Mouse (Mus musculus): Measurements from ENCODE around the gene Bcl7a. TPM values are rescaled to one million over a fixed set of nuclear protein-coding genes. Genes with fewer than 3 reads are reported as not detected.
A peak's percentile ranks its signal among the peaks of the same experiment; 100 is the strongest.

The Bcl7a gene
- polyA plus RNA-seq, 1 experiment = 23.4 TPM

GRCm38 (mm10) chr5:123333566-123333965 lies 10.1 kb upstream of the Bcl7a start:
- 87% methylated on average over 6 of the region's 6 CpGs for WGBS
- H3K27ac ChIP-seq (ENCODE audit: insufficient read depth, low read depth, low read length) = no peak overlapping the region
- TF ChIP-seq POLR2A (IDR thresholded peaks at IDR 0.05; ENCODE audit: low read depth, low read length) (no peak), CTCF (conservative IDR thresholded peaks at IDR 0.05; ENCODE audit: insufficient read depth, insufficient read length, low read depth, low read length) (no peak)
- DNase-seq = no peak
- H3K4me1 ChIP-seq (ENCODE audit: control insufficient read depth, insufficient read depth, low read length) = no peaks in the 10 kb centered on the region
- H3K4me3 ChIP-seq (ENCODE audit: insufficient read depth, low read depth, low read length) = no peak overlapping the region
- no peaks in the 10 kb centered on the region for H3K36me3 ChIP-seq (ENCODE audit: control insufficient read depth, insufficient read depth, low read length)
- H3K27me3 ChIP-seq (replicated peaks; ENCODE audit: control insufficient read depth, insufficient read depth, low read length) = no peaks in the 10 kb centered on the region

GRCm38 (mm10) chr5:123336205-123336961 lies 7.3 kb upstream of the Bcl7a start:
- H3K4me3 ChIP-seq (ENCODE audit: insufficient read depth, low read depth, low read length) = no peak overlapping the region
- H3K27me3 ChIP-seq (replicated peaks; ENCODE audit: control insufficient read depth, insufficient read depth, low read length) = no peaks in the 10 kb centered on the region
- H3K4me1 ChIP-seq (ENCODE audit: control insufficient read depth, insufficient read depth, low read length) = no peaks in the 10 kb centered on the region
- WGBS = 88% methylated on average over 4 of the region's 4 CpGs
- no peaks in the 10 kb centered on the region for H3K36me3 ChIP-seq (ENCODE audit: control insufficient read depth, insufficient read depth, low read length)
- no peak for DNase-seq
- H3K27ac ChIP-seq (ENCODE audit: insufficient read depth, low read depth, low read length) = no peak overlapping the region
- TF ChIP-seq POLR2A (IDR thresholded peaks at IDR 0.05; ENCODE audit: low read depth, low read length) = no peak
- TF ChIP-seq CTCF (conservative IDR thresholded peaks at IDR 0.05; ENCODE audit: insufficient read depth, insufficient read length, low read depth, low read length) = no peak

GRCm38 (mm10) chr5:123338463-123338862 lies 5.2 kb upstream of the Bcl7a start:
- DNase-seq = no peak
- WGBS = 83% methylated on average over 3 of the region's 3 CpGs
- H3K4me3 ChIP-seq (ENCODE audit: insufficient read depth, low read depth, low read length) = no peak overlapping the region

GRCm38 (mm10) chr5:123344628-123344962 lies 961 bp downstream of the Bcl7a start:
- WGBS = under 1% methylated on average over 47 of the region's 51 CpGs
- TF ChIP-seq CTCF (conservative IDR thresholded peaks at IDR 0.05; ENCODE audit: insufficient read depth, insufficient read length, low read depth, low read length) (no peak), POLR2A (IDR thresholded peaks at IDR 0.05; ENCODE audit: low read depth, low read length) (no peak)
- H3K27ac ChIP-seq (ENCODE audit: insufficient read depth, low read depth, low read length) = peak overlapping the region; percentile 99

More at GRCm38 (mm10) chr5:123338463-123338862, 5.2 kb upstream of the Bcl7a start:
- TF ChIP-seq CTCF (conservative IDR thresholded peaks at IDR 0.05; ENCODE audit: insufficient read depth, insufficient read length, low read depth, low read length) (no peak), POLR2A (IDR thresholded peaks at IDR 0.05; ENCODE audit: low read depth, low read length) (no peak)
- Histone ChIP-seq H3K27me3 (replicated peaks; ENCODE audit: control insufficient read depth, insufficient read depth, low read length) (no peaks in the 10 kb centered on the region), H3K27ac (ENCODE audit: insufficient read depth, low read depth, low read length) (no peak overlapping the region), H3K36me3 (ENCODE audit: control insufficient read depth, insufficient read depth, low read length) (no peaks in the 10 kb centered on the region), H3K4me1 (ENCODE audit: control insufficient read depth, insufficient read depth, low read length) (no peaks in the 10 kb centered on the region; the same call in 1 of the 2 replicates)

GRCm38 (mm10) chr5:123344963-123345852 lies 1.6 kb downstream of the Bcl7a start:
- H3K27ac ChIP-seq (ENCODE audit: insufficient read depth, low read depth, low read length) = peak overlapping the region; percentile 99
- no peak for TF ChIP-seq CTCF (conservative IDR thresholded peaks at IDR 0.05; ENCODE audit: insufficient read depth, insufficient read length, low read depth, low read length)
- TF ChIP-seq POLR2A (IDR thresholded peaks at IDR 0.05; ENCODE audit: low read depth, low read length) = no peak
- H3K4me3 ChIP-seq (ENCODE audit: insufficient read depth, low read depth, low read length) = peak overlapping the region; percentile 91
- peaks cover 17% of the 10 kb centered on the region for H3K4me1 ChIP-seq (ENCODE audit: control insufficient read depth, insufficient read depth, low read length)
- no peaks in the 10 kb centered on the region; the same call in 1 of the 2 replicates for H3K36me3 ChIP-seq (ENCODE audit: control insufficient read depth, insufficient read depth, low read length)
- WGBS = under 1% methylated on average over 76 of the region's 87 CpGs
- DNase-seq = peak; percentile 78
- H3K27me3 ChIP-seq (replicated peaks; ENCODE audit: control insufficient read depth, insufficient read depth, low read length) = no peaks in the 10 kb centered on the region

More at GRCm38 (mm10) chr5:123344628-123344962, 961 bp downstream of the Bcl7a start:
- Histone ChIP-seq H3K4me3 (ENCODE audit: insufficient read depth, low read depth, low read length) (peak overlapping the region; percentile 91), H3K27me3 (replicated peaks; ENCODE audit: control insufficient read depth, insufficient read depth, low read length) (no peaks in the 10 kb centered on the region), H3K4me1 (ENCODE audit: control insufficient read depth, insufficient read depth, low read length) (peaks cover 17% of the 10 kb centered on the region), H3K36me3 (ENCODE audit: control insufficient read depth, insufficient read depth, low read length) (no peaks in the 10 kb centered on the region; the same call in 1 of the 2 replicates)
- no peak for DNase-seq

- WGBS = 8% methylated on average over 22 of the region's 22 CpGs
- H3K27me3 ChIP-seq (replicated peaks; ENCODE audit: control insufficient read depth, insufficient read depth, low read length) = no peaks in the 10 kb centered on the region
- peak; percentile 93 for DNase-seq
Observed at GRCm38 (mm10) chr5:123345853-123346654, 2.4 kb downstream of the Bcl7a start.

More at GRCm38 (mm10) chr5:123345853-123346654, 2.4 kb downstream of the Bcl7a start:
- TF ChIP-seq POLR2A (IDR thresholded peaks at IDR 0.05; ENCODE audit: low read depth, low read length) = peak; percentile 30
- TF ChIP-seq CTCF (conservative IDR thresholded peaks at IDR 0.05; ENCODE audit: insufficient read depth, insufficient read length, low read depth, low read length) = no peak
- Histone ChIP-seq H3K4me3 (ENCODE audit: insufficient read depth, low read depth, low read length) (peak overlapping the region; percentile 91), H3K27ac (ENCODE audit: insufficient read depth, low read depth, low read length) (peak overlapping the region; percentile 99), H3K4me1 (ENCODE audit: control insufficient read depth, insufficient read depth, low read length) (peaks cover 23% of the 10 kb centered on the region), H3K36me3 (ENCODE audit: control insufficient read depth, insufficient read depth, low read length) (no peaks in the 10 kb centered on the region; the same call in 1 of the 2 replicates)

Data from kidney, adult 2 months (tissue).